In the genomic region with DNA sequence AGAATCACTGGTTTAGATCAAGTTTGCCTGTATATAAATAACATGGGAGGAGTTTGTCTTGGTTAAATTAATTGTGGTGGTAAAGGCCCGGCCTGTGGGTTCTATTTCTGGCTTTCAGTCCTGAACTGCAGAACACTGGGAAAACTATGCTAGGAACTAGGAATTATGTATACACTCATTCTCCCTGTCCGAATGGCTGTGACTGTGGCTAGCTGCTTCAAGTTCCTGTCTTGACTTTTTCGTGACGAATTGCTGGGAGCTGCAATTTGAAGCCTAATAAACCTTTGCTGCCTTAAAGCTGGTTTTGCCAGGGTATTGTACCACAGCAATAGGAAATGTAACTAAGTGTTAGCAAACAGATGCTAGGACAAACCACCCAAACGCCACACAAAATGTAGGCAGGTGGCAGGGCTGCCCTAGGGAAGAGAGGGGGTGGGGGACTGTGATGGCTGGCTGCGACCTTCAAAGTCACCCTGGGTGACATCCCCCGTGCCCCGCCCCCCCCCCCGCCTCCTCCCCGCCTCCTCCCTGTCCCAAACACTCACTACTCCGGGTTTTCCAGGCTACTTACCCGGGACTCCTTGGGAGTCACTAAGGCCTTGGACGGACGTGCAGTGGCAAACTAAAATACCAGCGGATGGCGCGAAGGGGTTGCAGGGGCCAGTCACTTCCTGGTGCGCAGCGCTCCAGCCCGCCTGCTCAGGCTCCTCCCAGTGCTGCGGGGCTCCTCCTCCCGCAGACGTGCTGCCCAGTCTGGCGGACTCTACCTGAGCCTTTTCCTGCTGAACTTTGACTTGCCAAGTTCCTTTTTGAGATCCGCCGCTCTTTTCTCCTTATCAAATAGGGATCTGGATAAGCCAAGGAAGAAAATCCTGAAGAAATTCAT, we compare ENCODE assay signal across 8 mouse cellular contexts. TPM values are rescaled to one million over a fixed set of nuclear protein-coding genes. Genes with fewer than 3 reads are reported as not detected.
DNase-seq lines count a peak whose midpoint lies in the region; ATAC-seq lines count a peak whose summit lies in the region.

A gene (minus strand): TSS at position 710 of the 886 bp plus-strand sequence.

- no peaks in the 10 kb centered on the region for H3K4me1 ChIP-seq in hindbrain, embryonic 16.5 days (ENCODE audit: control insufficient read depth, insufficient read depth, low read depth, low read length)

- ATAC-seq in hindbrain, embryonic 16.5 days = peak; percentile 95
- ATAC-seq in megakaryocyte-erythroid progenitor cell, adult 5-6 weeks (replicated peaks; ENCODE audit: low FRiP score, low TSS enrichment, poor library complexity, severe bottlenecking) = peak; percentile 99

- H3K4me2 ChIP-seq in hindbrain, embryonic 16.5 days (ENCODE audit: low read length) = peak within 1 kb of the TSS; percentile 58

- intact Hi-C loops in left cerebral cortex, postnatal 36 days (cut with DNase I) = no loop called here

- 22% methylated on average over 22 of the region's 26 CpGs for whole genome bisulfite sequencing in hindbrain, embryonic 16.5 days

- H3K27ac ChIP-seq in hindbrain, embryonic 16.5 days (ENCODE audit: low read depth, low read length) = no peak within 1 kb of the TSS

- H3K4me3 ChIP-seq in hindbrain, embryonic 16.5 days (ENCODE audit: low read length) = peak within 1 kb of the TSS; percentile 45

- H3K36me3 ChIP-seq in hindbrain, embryonic 16.5 days (ENCODE audit: control insufficient read depth, insufficient read depth, low read length) = no peaks in the 10 kb centered on the region

- peak within 1 kb of the TSS; percentile 45 for H3K9ac ChIP-seq in hindbrain, embryonic 16.5 days (ENCODE audit: low read depth, low read length)

- no peaks in the 10 kb centered on the region; the same call in 1 of the 2 replicates for H3K27me3 ChIP-seq in hindbrain, embryonic 16.5 days (replicated peaks; ENCODE audit: control insufficient read depth, insufficient read depth, low read length)

- DNase-seq in adipocyte (ENCODE audit: low spot score) = peak; percentile 68
- peak; percentile 54 to 61 for DNase-seq in cerebellum, postnatal 36 days
- DNase-seq in gastrocnemius, adult 8-10 months (ENCODE audit: low spot score in 2 of 2) = peak; percentile 28 to 49
- peak; percentile 18 to 23 for DNase-seq in left cerebral cortex, postnatal 36 days (ENCODE audit: low spot score in 2 of 2)
- peak; percentile 44 for DNase-seq in right cerebral cortex, postnatal 25 days
- peak; percentile 40 to 72 for DNase-seq in urinary bladder, postnatal 36 days (ENCODE audit: low spot score in 2 of 2)

- no peaks in the 10 kb centered on the region for H3K9me3 ChIP-seq in hindbrain, embryonic 16.5 days (ENCODE audit: control insufficient read depth, low read length)

RNA-seq across cellular contexts. Expression of the gene that starts here (rescaled TPM):
- total RNA-seq in gastrocnemius, adult 8-10 months (2022) = 10 to 100 TPM in 2 of 4 experiments, 1 to 10 TPM in 2; 8.5 to 13.4 (median 11.0) TPM
- 7.5 and 8.2 TPM in 2 replicates for polyA plus RNA-seq in hindbrain, embryonic 16.5 days (2015; fragmentation: Nextera tagmentation; extraction: Ambion mirVana)
- total RNA-seq in left cerebral cortex, postnatal 36 days (2021) = 1 to 10 TPM; 8.1 to 8.7 TPM
- total RNA-seq in megakaryocyte-erythroid progenitor cell, adult 5-6 weeks (2014; fragmentation: Nextera tagmentation) = 14.9 and 18.3 TPM in 2 replicates
- total RNA-seq in megakaryocyte-erythroid progenitor cell, adult 5-6 weeks (2017) = 19.7 and 22.8 TPM in 2 replicates
